Mouse (Mus musculus): ENCODE data around the gene Iqgap2. TPM values are rescaled to one million over a fixed set of nuclear protein-coding genes. Genes with fewer than 3 reads are reported as not detected.

Gene Iqgap2
- polyA plus RNA-seq, 1 experiment = 20.4 TPM

DNA sequence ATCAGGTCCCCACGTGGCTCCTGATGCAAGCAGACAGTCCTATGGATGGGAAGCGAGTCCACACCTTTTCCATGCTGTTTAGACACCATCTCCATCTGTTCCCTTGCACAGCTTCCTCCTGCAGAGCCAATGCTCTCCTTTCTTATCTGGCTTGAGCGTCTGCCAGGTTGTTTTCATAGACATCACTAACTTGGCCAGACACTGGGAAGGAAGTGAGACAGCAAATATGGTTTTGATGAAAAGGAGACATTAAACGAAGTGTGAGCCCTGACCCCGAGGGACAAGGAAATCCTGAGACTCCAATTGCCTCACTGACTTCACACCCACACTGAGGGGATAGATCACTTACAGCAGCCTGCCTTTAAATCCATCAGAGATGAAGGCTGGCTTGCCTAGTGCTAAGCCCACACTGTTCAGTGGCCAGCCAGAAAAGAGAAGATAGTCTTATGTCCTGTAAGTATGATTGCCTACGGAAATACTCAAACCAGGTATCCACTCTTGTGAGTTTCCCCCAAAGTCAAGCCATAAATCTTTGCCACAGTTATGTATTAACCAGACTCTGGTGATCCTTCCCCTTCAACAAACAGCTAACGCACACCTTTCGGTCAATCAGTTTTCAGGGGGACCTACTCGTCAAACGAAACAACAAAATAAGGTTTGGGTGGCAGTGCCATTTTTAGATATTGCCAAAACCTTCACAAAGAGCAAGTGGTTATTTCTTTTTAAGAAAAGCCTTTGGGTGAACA, 102.9 kb downstream of the Iqgap2 start:
- 23% methylated on average over 10 of the region's 10 CpGs for WGBS
- peak; percentile 51 for DNase-seq (ENCODE audit: low read depth, low spot score)

DNA sequence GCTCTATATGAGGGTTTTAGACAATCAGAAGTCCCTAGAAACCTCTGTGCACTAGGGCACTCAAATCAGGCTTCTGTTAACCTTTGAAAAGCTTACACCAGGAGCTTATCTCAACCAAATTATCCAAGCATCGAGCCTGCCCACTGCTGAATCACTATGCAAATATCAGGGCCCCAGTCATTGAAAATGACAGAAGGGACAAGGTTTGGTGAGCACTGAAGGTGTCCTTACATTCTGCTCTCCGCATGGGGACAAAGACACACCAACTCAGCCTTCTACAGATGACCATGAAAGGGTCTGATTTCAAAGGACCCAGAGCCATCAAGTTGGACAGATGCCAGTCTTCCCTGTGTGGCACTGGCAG, 108.8 kb downstream of the Iqgap2 start:
- WGBS = 29% methylated on average over 2 of the region's 2 CpGs
- DNase-seq (ENCODE audit: low read depth, low spot score) = no peak

DNA sequence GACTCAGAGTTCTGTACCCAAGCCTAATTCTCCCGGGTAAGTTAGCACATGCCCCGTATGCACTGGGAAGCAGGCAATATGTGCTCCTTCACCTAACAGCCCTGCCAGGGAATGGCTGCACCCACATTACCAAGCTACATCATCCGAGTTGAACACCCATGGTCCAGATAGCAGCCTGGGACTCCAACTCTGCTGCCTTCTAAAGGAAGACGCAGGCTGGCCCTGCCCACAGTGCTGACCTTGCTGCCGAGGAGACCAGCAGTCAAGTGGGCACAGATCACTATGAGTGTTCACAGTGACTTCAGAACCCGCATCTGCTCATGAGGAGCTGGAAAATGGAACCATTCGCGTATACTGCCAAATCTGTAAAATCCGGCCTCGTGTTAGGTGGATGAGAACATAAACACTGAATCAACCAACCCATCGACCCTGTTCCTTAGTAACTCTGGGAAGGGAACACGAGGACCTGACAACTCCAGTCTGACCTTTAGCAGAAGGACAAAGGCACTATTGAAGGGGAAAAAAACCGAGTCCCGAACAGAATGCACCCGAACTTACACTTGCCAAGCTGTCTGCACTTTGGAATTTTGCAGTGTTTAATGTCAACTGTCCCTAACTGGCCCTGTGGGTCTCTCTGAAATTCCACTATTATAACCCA, 109.3 kb downstream of the Iqgap2 start:
- 34% methylated on average over 15 of the region's 15 CpGs for whole genome bisulfite sequencing
- DNase-seq (ENCODE audit: low read depth, low spot score) = no peak

DNA sequence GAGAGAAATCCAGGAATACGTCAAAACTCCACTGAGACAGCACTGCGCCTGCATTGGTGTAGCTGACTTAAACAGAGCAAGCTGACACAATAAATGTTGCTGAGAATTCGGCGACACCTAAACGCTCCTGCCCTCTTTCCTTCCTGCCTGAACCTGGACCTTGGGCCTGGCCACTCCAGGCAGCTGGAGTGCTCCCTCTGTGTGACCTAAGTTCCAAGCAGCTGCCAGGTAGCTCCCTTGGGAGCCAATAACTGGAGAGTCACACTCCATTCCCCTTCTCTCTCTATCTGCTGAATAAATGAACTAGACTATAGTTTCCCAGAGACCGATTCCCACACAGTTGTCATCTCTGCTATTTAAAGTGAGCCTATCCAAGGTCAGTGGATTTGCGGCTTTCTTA, 111.7 kb downstream of the Iqgap2 start:
- no peak for DNase-seq (ENCODE audit: low read depth, low spot score)
- WGBS = 53% methylated on average over 7 of the region's 7 CpGs

DNA sequence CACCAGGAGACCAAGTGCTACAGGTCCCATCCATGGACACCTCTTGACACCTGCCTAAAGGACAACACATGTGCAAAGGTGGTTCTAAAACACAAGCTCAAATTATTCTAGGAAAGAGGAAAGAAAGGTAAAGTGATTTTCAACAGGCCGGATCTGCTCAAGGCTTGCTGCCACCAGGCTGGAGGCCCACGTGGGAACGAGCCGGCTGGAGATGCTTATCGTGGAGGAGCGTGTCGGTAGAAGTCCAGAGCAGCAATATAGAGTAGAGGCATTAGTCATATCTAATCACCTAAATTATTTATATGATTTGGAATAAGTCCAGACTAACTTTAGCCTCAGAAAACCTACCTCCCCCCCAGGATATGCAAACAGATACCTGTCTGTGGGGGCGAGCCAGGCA, 112.5 kb downstream of the Iqgap2 start:
- no peak for DNase-seq (ENCODE audit: low read depth, low spot score)
- 87% methylated on average over 8 of the region's 8 CpGs for WGBS

DNA sequence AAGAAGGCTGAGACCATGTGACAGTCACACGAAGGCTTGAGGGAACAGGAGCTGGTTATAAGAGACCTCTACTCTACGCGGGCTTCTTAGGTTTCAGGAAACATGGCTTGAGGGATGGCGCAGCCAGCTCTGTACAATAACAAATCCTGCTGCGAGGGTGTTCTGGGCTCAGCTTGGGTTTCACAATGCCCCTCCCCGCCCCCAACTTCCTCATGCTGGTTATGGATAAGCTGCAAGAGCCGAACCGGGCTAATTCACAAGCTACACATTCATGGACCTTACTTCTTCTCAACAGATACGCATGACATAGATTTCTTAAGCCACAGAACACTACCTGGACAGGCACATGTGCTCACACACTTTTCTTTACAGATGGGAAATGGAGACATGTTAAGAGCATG, 113.0 kb downstream of the Iqgap2 start:
- WGBS = 70% methylated on average over 9 of the region's 9 CpGs
- DNase-seq (ENCODE audit: low read depth, low spot score) = no peak

DNA sequence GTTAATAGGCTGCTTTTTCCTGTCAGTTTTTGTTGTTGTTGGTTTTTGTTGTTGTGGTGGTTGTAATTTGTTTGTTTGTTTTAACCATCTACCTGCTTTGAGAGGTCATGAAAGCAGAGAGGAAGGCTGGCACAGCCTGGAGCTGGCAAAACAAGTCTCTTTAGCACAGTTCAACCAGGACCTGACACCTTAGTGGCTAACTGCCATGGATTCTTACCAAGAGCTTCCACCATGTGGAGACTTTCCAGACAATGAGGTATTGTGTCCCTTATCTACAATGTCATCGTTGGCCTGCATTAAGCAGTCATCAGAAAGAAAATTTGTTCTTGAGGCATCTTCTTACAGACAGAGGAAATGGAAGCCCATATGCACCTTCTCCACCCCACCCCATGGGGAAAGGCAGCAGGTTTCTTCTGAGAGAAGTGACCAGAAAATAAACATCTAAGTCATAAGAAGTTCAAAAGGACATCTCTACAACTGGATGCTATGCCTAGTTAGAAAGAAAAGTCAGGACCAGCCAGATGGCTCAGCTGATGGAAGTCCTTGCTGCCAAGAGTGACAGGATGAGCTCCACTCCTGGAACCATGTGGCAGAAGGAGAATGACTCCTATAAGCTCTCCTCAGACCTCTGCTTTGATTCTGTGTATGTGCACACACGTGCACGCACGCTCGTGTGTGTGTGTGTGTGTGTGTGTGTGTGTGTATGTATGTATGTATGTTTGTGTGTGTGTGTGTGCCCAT, 113.9 kb downstream of the Iqgap2 start:
- no peak for DNase-seq (ENCODE audit: low read depth, low spot score)
- WGBS = 77% methylated on average over 5 of the region's 5 CpGs

DNA sequence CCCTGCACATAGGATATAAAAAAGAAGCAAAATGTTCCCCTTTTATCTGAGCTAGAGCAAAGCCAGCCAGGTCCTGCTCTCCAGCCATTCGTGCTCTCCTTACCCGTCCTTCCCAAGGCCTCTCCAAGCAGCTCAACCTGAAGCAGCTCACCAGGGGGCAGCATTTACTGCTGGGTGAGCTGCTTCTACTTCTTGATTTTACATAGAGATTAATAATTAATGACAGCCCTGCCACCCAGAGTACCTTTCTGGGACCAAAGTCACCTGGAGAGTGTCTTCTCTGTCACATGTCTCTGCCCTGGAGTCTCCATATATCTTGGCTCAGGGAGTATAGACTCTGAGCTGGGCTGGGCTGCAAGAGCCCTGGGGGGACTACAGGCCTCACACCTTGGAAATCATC, 114.5 kb downstream of the Iqgap2 start:
- 11% methylated on average over 2 of the region's 2 CpGs for WGBS

DNA sequence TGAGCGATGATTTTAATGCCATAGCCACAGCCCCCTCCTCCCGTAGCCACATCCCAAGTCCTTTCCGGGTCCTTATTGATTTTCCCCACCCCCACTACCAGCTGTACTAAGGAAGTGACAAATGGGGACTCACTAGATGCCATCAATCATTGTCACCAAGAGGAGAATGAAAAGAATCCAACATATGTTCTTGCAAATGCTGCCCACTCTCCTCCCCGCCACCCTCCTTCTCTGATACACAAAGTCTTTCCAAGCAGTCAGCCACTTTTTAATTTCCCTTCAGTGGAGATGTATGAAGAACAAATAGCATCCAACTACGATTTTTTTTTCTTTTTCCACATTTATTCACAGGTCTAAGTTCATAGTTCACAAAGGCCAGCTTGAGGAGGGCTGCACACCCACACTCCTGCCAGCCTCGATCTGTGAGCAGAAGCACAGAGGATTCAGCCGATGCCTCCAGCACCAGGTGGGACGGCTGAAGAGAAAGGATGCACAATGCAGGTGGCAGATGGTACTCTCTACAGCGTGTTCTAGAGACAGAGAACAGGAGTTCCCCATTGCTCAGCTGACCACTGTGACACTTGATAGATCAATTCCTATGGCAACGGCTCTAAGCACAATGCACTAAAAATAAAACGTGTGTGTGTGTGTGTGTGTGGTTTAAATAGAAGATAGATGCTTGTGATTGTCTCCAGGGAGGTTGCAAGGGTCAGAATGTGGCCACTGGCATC, 116.6 kb downstream of the Iqgap2 start:
- DNase-seq (ENCODE audit: low read depth, low spot score) = no peak
- WGBS = 76% methylated on average over 11 of the region's 11 CpGs

More for the DNA sequence above, 114.5 kb downstream of the Iqgap2 start:
- DNase-seq (ENCODE audit: low read depth, low spot score) = no peak

DNA sequence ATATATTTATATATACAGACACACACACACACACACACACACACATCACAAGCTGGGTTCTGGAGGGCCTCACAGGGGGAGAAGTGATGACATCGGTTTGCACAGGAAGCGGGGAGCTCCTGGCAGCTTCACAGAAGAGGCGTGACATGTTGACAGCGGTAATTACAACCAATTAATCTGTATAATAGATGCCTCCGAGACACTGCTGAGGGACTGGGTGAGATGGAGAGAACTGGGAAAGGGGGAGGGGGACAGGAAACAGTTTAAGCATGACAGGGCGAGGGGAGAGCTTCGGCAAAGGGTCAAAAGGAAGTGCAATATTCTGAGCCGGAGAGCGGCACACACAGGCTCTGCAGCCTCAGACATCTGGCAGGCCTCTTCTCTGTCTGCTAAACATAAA, 126.7 kb downstream of the Iqgap2 start:
- 35% methylated on average over 9 of the region's 9 CpGs for WGBS
- no peak for DNase-seq (ENCODE audit: low read depth, low spot score)

DNA sequence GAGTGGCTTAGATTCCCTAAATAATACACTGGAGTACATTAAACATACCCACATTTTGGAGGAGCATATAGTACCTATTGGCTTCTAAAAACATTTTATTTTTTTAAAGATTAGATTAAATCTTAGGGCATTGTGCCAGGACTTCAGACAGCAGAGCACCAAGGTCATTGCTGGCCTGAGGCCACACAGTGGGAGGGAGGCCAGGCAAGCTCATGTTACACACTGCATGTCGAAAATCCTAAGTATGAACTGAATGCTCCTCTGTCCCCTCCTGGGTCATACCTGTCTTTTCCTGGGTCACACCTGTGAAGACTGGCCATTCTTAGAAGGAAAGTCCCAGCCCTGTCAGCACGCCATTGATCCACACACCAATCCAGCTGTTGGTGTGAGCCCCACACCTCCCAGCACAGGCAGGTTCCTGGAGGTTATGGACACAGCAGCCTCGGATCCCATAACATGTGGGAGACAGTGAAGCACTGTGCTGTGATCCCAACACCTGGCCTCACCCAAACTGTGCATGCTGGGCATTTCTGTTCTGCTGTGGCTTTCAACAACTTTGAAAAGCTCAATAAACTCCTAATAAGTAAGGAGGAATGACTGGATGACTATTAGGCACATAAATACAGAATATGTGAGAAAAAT, 127.7 kb downstream of the Iqgap2 start:
- 44% methylated on average over 3 of the region's 3 CpGs for WGBS
- no peak for DNase-seq (ENCODE audit: low read depth, low spot score)

DNA sequence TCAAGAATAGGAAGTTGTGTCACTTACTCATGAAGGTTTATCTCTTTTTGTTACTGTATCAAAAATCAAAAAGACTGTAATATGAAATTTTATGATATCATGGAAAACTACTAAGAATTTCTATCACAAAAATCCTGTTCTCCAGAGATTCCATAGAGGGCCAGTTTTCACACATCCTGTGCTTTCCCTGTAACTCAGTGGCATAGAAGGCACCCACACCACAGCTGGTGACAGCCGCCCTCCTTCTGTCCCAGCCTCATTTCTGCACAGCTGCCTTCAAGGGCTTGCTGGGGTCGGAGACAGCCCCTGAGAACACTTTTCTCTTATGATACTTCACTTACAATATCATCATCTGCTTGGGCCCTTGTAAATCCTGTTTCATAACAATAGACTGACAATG, 131.9 kb downstream of the Iqgap2 start:
- DNase-seq (ENCODE audit: low read depth, low spot score) = no peak
- 92% methylated on average over 2 of the region's 2 CpGs for WGBS

DNA sequence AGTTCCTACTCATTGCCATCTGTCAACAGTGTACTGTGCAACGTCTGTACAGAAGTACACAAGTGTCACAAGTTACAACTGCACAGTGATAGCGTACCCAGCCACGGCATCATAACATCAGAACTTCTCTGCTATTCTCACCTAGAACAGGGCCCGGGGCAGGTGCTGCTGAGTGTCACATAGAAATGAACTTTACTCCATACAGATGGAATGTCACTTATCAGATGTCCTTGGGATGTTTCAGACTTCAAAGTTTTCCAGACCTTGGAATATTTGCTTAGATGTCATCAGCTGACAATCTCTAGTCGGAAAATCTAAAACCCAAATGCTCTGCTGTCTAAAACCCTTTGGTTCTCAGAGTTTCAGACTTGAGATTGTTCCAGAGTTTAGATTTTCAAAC, 137.4 kb downstream of the Iqgap2 start:
- WGBS = 71% methylated on average over 5 of the region's 5 CpGs
- no peak for DNase-seq (ENCODE audit: low read depth, low spot score)

DNA sequence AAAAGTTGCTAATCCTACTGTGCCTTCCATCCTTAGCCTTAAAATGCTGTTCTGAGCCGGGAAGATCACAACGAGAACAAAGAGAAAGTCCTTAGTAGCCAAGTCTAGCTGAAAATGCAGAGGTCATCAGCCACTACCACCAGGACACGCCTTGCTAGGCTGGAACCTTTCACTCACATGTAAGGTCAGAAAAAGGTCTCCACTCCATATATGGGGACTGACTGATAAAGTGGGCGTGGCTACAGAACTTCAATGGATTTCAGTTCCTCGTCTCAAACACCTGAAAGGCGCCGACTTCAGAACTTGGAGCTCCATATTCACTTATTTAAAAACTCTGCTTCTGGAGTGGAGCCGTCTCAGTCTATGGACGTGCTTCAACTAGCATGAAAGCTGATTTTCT, 139.3 kb downstream of the Iqgap2 start:
- WGBS = 53% methylated on average over 9 of the region's 9 CpGs
- no peak for DNase-seq (ENCODE audit: low read depth, low spot score)

DNA sequence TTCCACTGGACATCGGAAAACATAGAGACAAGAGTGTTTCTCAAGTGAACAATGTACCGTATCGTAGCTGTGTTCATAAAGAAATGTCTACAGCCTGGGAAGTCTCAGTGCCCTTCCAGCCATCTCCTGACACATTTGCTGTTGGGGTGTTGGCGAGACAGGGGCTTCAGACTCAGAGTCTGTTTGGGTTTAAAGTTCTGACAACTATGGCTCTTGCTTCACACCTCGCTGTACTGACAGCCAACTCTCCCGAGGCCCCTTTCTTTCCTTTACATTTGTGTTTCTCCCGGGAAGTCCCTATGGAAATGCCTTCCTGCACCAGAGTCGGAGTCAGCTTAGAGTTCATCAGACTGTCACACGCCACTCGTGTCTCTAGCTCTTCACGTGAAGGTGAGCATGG, 144.2 kb downstream of the Iqgap2 start:
- no peak for DNase-seq (ENCODE audit: low read depth, low spot score)
- 87% methylated on average over 11 of the region's 11 CpGs for whole genome bisulfite sequencing

DNA sequence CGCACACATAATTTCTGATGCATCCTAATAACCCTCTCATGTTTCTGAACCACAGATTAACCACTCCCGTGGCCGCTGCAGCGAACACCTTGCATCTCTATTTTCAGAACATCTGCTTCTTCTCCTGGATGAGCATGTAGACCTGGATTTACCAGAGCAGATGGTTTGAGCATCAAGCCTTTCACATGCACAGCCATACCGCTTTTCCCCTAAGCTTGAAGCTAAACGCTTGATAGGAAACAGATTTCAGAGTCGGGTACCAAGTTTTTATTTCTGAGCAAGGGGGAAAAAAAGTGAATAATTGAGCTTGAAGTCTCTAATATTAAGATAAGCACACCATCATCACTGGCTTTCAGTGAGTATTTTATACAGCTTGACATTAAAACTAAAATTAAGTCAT, 144.6 kb downstream of the Iqgap2 start:
- 79% methylated on average over 7 of the region's 7 CpGs for WGBS
- no peak for DNase-seq (ENCODE audit: low read depth, low spot score)

DNA sequence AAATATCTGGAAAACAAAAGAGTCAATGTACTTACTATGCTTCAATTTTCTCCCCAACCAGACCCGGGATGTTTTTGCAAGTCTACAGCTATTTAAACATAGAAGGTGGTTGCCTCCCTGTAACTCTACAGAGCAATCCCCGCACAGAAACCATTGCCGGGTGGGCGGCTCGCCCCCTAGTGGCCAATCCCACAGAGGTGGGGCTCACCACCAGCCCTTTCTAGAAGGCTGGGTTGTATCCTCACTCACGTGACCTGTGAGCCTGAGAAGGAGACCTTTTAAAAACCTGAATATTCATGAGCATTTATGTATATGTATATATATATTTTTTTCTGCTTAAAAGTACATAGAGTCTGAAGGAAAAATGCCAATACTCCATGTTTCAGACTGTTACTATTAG, 145.2 kb downstream of the Iqgap2 start:
- 19% methylated on average over 6 of the region's 6 CpGs for WGBS
- DNase-seq (ENCODE audit: low read depth, low spot score) = no peak

DNA sequence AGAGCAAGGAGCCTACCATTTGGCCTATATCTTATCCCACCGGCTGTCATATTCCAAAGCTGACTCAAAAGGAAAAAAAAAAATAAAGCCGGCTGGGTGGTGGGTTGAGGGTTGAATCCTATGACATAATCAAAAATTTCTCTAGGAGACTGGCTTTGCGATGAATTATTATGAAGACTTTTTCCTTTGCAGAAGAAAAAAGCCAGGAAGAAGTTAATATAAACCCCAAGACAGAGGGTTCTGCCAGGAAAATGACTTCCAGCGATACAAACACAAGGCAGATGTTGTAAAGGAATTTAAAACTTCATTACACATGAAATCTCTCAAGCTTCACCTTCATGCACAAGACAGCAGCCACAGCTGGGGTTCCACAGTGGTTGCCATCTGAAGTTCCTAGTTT, 146.3 kb downstream of the Iqgap2 start:
- no peak for DNase-seq (ENCODE audit: low read depth, low spot score)
- 61% methylated on average over 4 of the region's 4 CpGs for WGBS

DNA sequence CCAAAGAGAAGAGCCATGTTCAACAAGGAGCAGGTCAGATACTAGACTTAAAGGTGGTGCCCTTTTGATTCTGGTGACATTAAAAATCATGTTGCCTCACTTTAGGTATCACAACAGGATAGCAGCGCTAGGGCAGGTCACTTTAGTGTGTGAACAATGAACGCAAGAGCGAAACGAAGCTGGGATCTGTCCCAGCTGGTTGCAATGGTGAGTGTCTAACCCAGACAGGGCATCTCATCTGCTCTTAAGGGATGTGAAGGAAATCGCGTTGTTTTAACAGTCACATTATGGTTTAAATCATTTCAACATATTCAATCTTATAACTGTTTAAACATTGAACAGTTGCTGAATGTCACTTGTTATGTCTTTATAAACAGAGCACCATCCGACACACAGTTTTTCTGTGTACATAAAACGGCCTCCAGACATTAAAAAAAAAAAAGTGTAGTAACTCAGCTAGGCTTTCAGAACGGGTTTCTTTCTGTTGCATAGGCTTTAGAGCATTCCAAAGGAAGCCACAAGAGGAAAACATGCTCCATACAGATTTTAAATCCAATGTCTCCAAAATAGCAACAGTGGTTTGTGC, 148.7 kb downstream of the Iqgap2 start:
- DNase-seq (ENCODE audit: low read depth, low spot score) = no peak
- WGBS = 70% methylated on average over 9 of the region's 9 CpGs
